Mouse (Mus musculus) MEL (cell line): ENCODE measurements around the gene Bod1. TPM values are rescaled to one million over a fixed set of nuclear protein-coding genes. Genes with fewer than 3 reads are reported as not detected.

ENCODE experiments used
- DNase-seq: peaks from one replicate; pipeline ENCODE4 v3.0.0; 2011; ENCODE audit warnings: low read depth, low spot score
- H3K27ac ChIP-seq: 2 replicates; pipeline ENCODE4 v1.5.1; 2012; ENCODE audit warnings: low read depth, mild to moderate bottlenecking, control low read depth, low read length, moderate library complexity; ENCODE audit not compliant: control insufficient read depth
- H3K27me3 ChIP-seq, 2 experiments: fragments of 150-350 bp in 1 of 2; sonication (generic) in 1 of 2; 2 replicates each; pipeline ENCODE4 v1.6.1; 2012; ENCODE audit warnings: low read length in 2 of 2, mild to moderate bottlenecking in 2 of 2, improper control_type of control experiment in 1 of 2, moderate library complexity in 1 of 2; ENCODE audit not compliant: insufficient read depth in 2 of 2, control insufficient read depth in 1 of 2
- H3K36me3 ChIP-seq, 2 experiments: 2 replicates each; pipeline ENCODE4 v1.6.1; 2012 to 2014; ENCODE audit warnings: low read length in 2 of 2, improper control_type of control experiment in 1 of 2, inconsistent platforms in 1 of 2, mild to moderate bottlenecking in 1 of 2; ENCODE audit not compliant: insufficient read depth in 2 of 2, control insufficient read depth in 1 of 2
- H3K4me1 ChIP-seq, 2 experiments: fragments of 150-350 bp in 1 of 2; sonication (generic) in 1 of 2; 2 replicates each; pipeline ENCODE4 v1.6.1; 2012; ENCODE audit warnings: low read length in 2 of 2, improper control_type of control experiment in 1 of 2, mild to moderate bottlenecking in 1 of 2; ENCODE audit not compliant: insufficient read depth in 2 of 2, control insufficient read depth in 1 of 2
- H3K4me3 ChIP-seq, 2 experiments: fragments of 150-350 bp in 1 of 2; sonication (generic) in 1 of 2; 2 replicates each; pipeline ENCODE4 v1.5.1; 2012; ENCODE audit warnings: low read depth in 2 of 2, low read length in 2 of 2, mild to moderate bottlenecking in 2 of 2, moderate library complexity in 2 of 2, control low read depth in 1 of 2, improper control_type of control experiment in 1 of 2; ENCODE audit not compliant: control insufficient read depth in 1 of 2, insufficient read depth in 1 of 2
- H3K79me2 ChIP-seq: 2 replicates; pipeline ENCODE4 v1.6.1; 2012; ENCODE audit warnings: mild to moderate bottlenecking, low read length, moderate library complexity; ENCODE audit not compliant: control insufficient read depth, poor library complexity, insufficient read depth
- H3K9ac ChIP-seq: 2 replicates; pipeline ENCODE4 v1.6.1; 2012; ENCODE audit warnings: low read depth, mild to moderate bottlenecking, control low read depth, low read length, moderate library complexity; ENCODE audit not compliant: control insufficient read depth, poor library complexity, severe bottlenecking
- H3K9me3 ChIP-seq: fragments of 150-350 bp; sonication (generic); replicated peaks from 2 replicates; pipeline ENCODE4 v1.6.1; 2012; ENCODE audit warnings: mild to moderate bottlenecking, low read length, improper control_type of control experiment, moderate library complexity; ENCODE audit not compliant: insufficient read depth
- BHLHE40 ChIP-seq: IDR thresholded peaks from 2 replicates; pipeline ENCODE4 v1.6.1; 2012; ENCODE audit warnings: low read depth, mild to moderate bottlenecking, inconsistent platforms, low read length, improper control_type of control experiment, borderline replicate concordance
- CTCF ChIP-seq, 3 experiments: IDR thresholded peaks in 2 of 3; conservative IDR thresholded peaks in 1 of 3; 2 replicates each; pipeline ENCODE4 v1.5.1; 2011 to 2012; ENCODE audit warnings: low read length in 3 of 3, low read depth in 2 of 3, mild to moderate bottlenecking in 2 of 3, improper control_type of control experiment in 1 of 3, inconsistent platforms in 1 of 3, mixed read lengths in 1 of 3, moderate library complexity in 1 of 3; ENCODE audit not compliant: control insufficient read depth in 1 of 3, insufficient read depth in 1 of 3, poor library complexity in 1 of 3, severe bottlenecking in 1 of 3
- ELF1 ChIP-seq: IDR thresholded peaks from 2 replicates; pipeline ENCODE4 v1.6.1; 2014; ENCODE audit warnings: low read depth, mild to moderate bottlenecking, inconsistent platforms, low read length, improper control_type of control experiment, moderate library complexity
- JUND ChIP-seq: IDR thresholded peaks from 2 replicates; pipeline ENCODE4 v1.6.1; 2011; ENCODE audit warnings: low read depth, mild to moderate bottlenecking, improper control_type of control experiment, low read length
- KAT2A ChIP-seq: conservative IDR thresholded peaks from 2 replicates; pipeline ENCODE4 v1.6.1; 2012; ENCODE audit warnings: low read depth, low read length, improper control_type of control experiment, inconsistent platforms
- MAFK ChIP-seq: IDR thresholded peaks from 2 replicates; pipeline ENCODE4 v1.6.1; 2011; ENCODE audit warnings: low read depth, mild to moderate bottlenecking, low read length, improper control_type of control experiment, borderline replicate concordance
- MEF2A ChIP-seq: IDR thresholded peaks from 2 replicates; pipeline ENCODE4 v1.6.1; 2014; ENCODE audit warnings: low read depth, mild to moderate bottlenecking, inconsistent platforms, low read length, improper control_type of control experiment; ENCODE audit not compliant: poor library complexity, insufficient replicate concordance, severe bottlenecking; ENCODE audit errors: extremely low read depth
- MYB ChIP-seq: IDR thresholded peaks from 2 replicates; pipeline ENCODE4 v1.6.1; 2011; ENCODE audit warnings: mild to moderate bottlenecking, low read depth, low read length, improper control_type of control experiment
- MYC ChIP-seq: IDR thresholded peaks from 2 replicates; pipeline ENCODE4 v1.6.1; 2011; ENCODE audit warnings: low read depth, mild to moderate bottlenecking, low read length, improper control_type of control experiment, moderate library complexity
- NELFE ChIP-seq: IDR thresholded peaks from 2 replicates; pipeline ENCODE4 v1.6.1; 2011; ENCODE audit warnings: low read depth, low read length, improper control_type of control experiment
- NRF1 ChIP-seq: IDR thresholded peaks from 2 replicates; pipeline ENCODE4 v1.6.1; 2014; ENCODE audit warnings: low read depth, mild to moderate bottlenecking, inconsistent platforms, low read length, improper control_type of control experiment, moderate library complexity; ENCODE audit not compliant: poor library complexity, insufficient read depth, severe bottlenecking
- POLR2AphosphoS2 ChIP-seq: IDR thresholded peaks from 2 replicates; pipeline ENCODE4 v1.6.1; 2011; ENCODE audit warnings: low read length, improper control_type of control experiment
- RAD21 ChIP-seq: IDR thresholded peaks from 2 replicates; pipeline ENCODE4 v1.6.1; 2011; ENCODE audit warnings: mild to moderate bottlenecking, low read depth, low read length, improper control_type of control experiment
- SMC3 ChIP-seq: IDR thresholded peaks from 2 replicates; pipeline ENCODE4 v1.6.1; 2011; ENCODE audit warnings: low read depth, low read length, improper control_type of control experiment
- TAL1 ChIP-seq: IDR thresholded peaks from 2 replicates; pipeline ENCODE4 v1.6.1; 2012; ENCODE audit warnings: mild to moderate bottlenecking, inconsistent platforms, low read length, moderate library complexity, mixed read lengths
- TCF12 ChIP-seq: IDR thresholded peaks from 2 replicates; pipeline ENCODE4 v1.6.1; 2014; ENCODE audit warnings: low read depth, mild to moderate bottlenecking, inconsistent platforms, low read length, improper control_type of control experiment, moderate library complexity
- UBTF ChIP-seq: IDR thresholded peaks from 2 replicates; pipeline ENCODE4 v1.6.1; 2012; ENCODE audit warnings: low read depth, mild to moderate bottlenecking, inconsistent platforms, low read length, improper control_type of control experiment, moderate library complexity, borderline replicate concordance; ENCODE audit not compliant: insufficient read depth
- ZC3H11A ChIP-seq: IDR thresholded peaks from 2 replicates; pipeline ENCODE4 v1.6.1; 2012; ENCODE audit warnings: low read depth, mild to moderate bottlenecking, inconsistent platforms, low read length, improper control_type of control experiment
- ZKSCAN1 ChIP-seq: IDR thresholded peaks from 2 replicates; pipeline ENCODE4 v1.6.1; 2012; ENCODE audit warnings: low read depth, mild to moderate bottlenecking, inconsistent platforms, low read length, improper control_type of control experiment, moderate library complexity
- ZNF384 ChIP-seq: IDR thresholded peaks from 2 replicates; pipeline ENCODE4 v1.6.1; 2012; ENCODE audit warnings: low read depth, mild to moderate bottlenecking, inconsistent platforms, low read length, improper control_type of control experiment
- polyA plus RNA-seq, 2 experiments: library from polyadenylated mRNA; stranded (reverse) in 1 of 2; unstranded in 1 of 2; fragments of >175 nt in 1 of 2; fragments of >200 nt in 1 of 2; gene quantifications; 2 replicates each; pipeline versions ENCODE4 v1.2.1 to v1.2.4; 2012; ENCODE audit warnings: low replicate concordance in 2 of 2, low read depth in 1 of 2; ENCODE audit not compliant: insufficient read length in 2 of 2, insufficient read depth in 1 of 2, missing spikeins in 1 of 2
- total RNA-seq: library from RNA; depleted of rRNA; stranded (reverse); fragments of 300-350 nt; gene quantifications from 2 replicates; pipeline ENCODE4 v1.2.3, GENCODE M21; 2012

The Bod1 gene
- total and polyA plus RNA-seq, 3 experiments: 40.0 to 47.3 TPM; not detected in 1

- TF ChIP-seq RAD21 (peak; percentile 85), TCF12 (no peak), ZC3H11A (peak; percentile 77), MAFK (no peak), MYC (no peak), POLR2AphosphoS2 (no peak), MEF2A (no peak), SMC3 (peak; percentile 93), JUND (no peak), KAT2A (no peak), NELFE (no peak), UBTF (no peak), ZKSCAN1 (no peak), ZNF384 (no peak), TAL1 (no peak)
Observed at GRCm38 (mm10) chr11:31637788-31638373, 33.8 kb downstream of the Bod1 start (continued).

- Histone ChIP-seq H3K9ac (no peak overlapping the region), H3K27ac (no peak overlapping the region), H3K4me1 (no peaks in the 10 kb centered on the region), H3K79me2 (no peaks in the 10 kb centered on the region), H3K9me3 (no peaks in the 10 kb centered on the region), H3K4me3 (no peak overlapping the region), H3K27me3 (no peaks in the 10 kb centered on the region; a peak in 1 of 4 replicates), H3K36me3 (no peaks in the 10 kb centered on the region)
- no peak for TF ChIP-seq MYB
- no peak for TF ChIP-seq NELFE
- no peak for TF ChIP-seq ZNF384
- TF ChIP-seq NRF1: no peak
- no peak for TF ChIP-seq POLR2AphosphoS2
- no peak for TF ChIP-seq UBTF
- TF ChIP-seq CTCF (IDR thresholded peaks at IDR 0.05 in 2 of 3, conservative IDR thresholded peaks at IDR 0.05 in 1 of 3; ENCODE audit: control insufficient read depth in 1 of 3, insufficient read depth in 1 of 3, low read depth in 2 of 3, low read length in 3 of 3, poor library complexity in 1 of 3, severe bottlenecking in 1 of 3): no peak
- no peak for TF ChIP-seq TCF12
- TF ChIP-seq BHLHE40: no peak
- no peak for TF ChIP-seq ELF1
- DNase-seq: no peak
Observed at GRCm38 (mm10) chr11:31628700-31629099, 43.0 kb downstream of the Bod1 start.
